Mouse (Mus musculus) G1E (cell line): ENCODE results near the gene Lhx4.

Experiments used
- CTCF ChIP-seq: IDR thresholded peaks from 2 replicates; pipeline ENCODE4 v1.5.1; 2012; ENCODE audit warnings: low read depth, low read length, inconsistent platforms, mixed read lengths
- GATA1 ChIP-seq: IDR thresholded peaks from 2 replicates; pipeline ENCODE4 v1.6.1; 2012; ENCODE audit warnings: borderline replicate concordance, low read length, inconsistent platforms, mixed read lengths
- GATA2 ChIP-seq: IDR thresholded peaks from 2 replicates; pipeline ENCODE4 v1.6.1; 2012; ENCODE audit warnings: low read depth, low read length, inconsistent platforms, borderline replicate concordance
- POLR2AphosphoS5 ChIP-seq: IDR thresholded peaks from 2 replicates; pipeline ENCODE4 v1.6.1; 2012; ENCODE audit warnings: low read depth, low read length, inconsistent platforms; ENCODE audit not compliant: insufficient replicate concordance
- TAL1 ChIP-seq: conservative IDR thresholded peaks from 2 replicates; pipeline ENCODE4 v1.6.1; 2012; ENCODE audit warnings: low read depth, low read length, inconsistent platforms, mixed read lengths

- TF ChIP-seq CTCF = no peak
- TF ChIP-seq GATA1 = no peak
- TF ChIP-seq TAL1 = no peak
- TF ChIP-seq POLR2AphosphoS5 = no peak
- no peak for TF ChIP-seq GATA2
Observed at GRCm38 (mm10) chr1:155790111-155790974, 38.9 kb upstream of the Lhx4 start.
